Mouse (Mus musculus): Measurements from ENCODE around the gene Catsper4.
"Not testable (repeated sequence)": the region's sequence is repeated elsewhere in the genome, so short reads cannot be mapped to it uniquely, and the experiment has no call there.

Catsper4 gene

DNA sequence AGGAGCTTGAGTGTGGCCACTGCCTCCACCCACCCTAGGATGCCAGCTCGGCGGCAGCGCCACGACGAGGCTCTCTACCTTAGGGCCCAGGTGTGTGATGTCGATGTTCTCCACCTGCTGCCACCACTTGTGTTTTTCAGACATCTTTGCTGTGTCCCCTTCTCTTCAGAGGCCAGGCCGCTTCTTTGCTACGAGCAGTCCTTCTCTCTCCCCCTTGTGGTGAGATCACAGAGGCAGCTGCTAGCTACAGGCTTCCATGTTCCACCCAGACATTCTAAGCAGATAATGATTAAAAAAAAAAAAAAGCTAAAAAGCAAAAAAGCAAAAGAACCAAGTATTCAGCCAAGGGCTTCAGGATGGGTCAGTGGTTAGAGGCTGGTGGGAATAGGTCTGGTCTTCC is at the start of gene Catsper4:
Gene Catsper4 (minus strand): TSS at position 190 of the 400 bp plus-strand sequence.
- no peak for DNase-seq

DNA sequence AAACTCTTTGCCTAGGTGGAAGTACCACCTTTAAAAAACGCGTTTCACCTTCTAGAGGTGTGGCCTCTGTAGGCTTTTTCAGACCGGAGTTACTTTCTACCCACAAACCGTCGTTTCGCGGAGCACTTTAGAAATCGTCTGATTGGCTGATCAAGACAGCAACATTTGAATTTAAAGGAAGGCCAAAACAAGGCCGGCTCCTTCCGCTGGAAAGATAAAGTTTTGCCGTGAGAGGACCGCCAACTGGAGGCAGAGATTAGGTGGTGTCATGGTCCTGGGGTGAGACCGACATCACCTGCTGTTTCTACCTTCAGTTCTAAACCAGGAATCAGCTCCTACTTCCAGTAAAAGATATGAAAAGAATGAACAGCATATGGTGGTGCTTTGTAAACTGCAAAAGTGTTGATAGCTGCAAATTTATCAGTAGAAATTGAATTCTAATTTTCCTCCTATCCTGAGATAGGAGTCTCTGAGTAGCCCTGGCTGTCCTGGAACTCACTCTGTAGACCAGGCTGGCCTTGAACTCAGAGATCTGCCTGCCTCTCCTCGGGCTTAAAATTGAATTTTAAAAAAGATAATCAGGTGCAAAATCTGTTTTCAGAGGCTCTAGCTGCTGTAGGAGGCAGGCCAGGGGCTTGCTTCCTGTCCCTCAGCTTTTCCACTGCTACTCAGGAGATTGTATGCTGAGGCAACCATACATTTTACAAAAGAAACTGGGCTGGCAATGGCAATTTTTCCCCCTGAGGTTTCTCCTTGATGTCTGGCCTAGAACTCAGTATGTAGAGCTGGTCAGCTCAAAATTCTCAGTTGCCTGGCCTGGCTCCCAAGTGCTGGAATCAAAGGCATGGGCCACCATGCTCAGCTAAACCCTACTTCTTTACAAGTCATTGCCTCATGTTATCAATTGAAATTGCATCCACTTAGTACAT is 46.5 kb upstream of the Catsper4 start:
- DNase-seq = no peak

DNA sequence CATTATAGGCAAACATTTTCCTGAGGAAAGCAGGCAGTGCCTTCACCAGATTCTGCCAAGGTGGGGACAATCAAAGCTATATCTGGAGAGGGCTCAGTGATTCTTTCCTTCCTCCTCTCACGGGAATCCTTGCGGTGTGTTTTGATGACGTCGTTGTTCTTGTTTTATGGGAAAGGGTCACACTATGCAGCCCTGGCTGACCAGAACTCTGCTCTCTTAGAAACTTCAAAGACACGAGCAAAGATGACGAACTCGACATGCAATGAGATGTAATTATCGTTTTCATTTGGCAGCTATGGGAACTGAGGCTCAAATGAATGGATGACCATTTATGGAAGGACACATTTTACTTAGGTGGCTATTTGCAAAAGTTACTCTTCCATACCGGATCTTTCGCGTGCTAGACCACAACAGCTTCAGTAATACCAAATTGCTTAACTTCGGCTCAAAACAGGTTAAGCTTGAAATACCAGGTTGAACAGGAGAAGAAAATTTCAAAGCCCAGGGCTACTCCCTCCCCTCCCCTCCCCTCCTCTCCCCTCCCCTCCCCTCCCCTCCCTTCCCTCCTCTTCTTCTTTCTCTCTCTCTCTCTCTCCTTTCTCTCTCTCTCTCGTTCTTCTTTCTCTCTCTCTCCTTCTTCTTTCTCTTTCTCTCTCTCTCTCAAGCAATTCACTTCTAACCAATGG is 45.7 kb upstream of the Catsper4 start:
- DNase-seq = no peak

DNA sequence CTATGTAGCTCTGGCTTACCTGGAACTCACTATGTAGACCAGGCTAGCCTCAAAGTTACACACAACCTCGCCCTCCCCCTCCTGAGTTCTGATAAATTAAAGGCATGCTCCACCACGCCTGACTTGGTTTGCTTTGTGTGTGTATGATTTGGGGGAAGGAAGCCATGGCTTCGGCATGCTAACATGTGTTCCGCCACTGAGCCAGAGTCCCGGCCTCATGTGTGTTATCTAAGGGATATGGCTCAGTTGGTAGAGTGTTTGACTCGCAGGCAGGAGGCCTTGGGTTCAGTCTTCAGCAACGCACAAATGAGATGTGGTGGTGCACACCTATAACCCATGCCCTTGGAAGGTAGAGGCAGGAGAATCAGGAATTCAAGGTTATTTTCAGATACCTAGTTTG is 44.8 kb upstream of the Catsper4 start:
- no peak for DNase-seq

DNA sequence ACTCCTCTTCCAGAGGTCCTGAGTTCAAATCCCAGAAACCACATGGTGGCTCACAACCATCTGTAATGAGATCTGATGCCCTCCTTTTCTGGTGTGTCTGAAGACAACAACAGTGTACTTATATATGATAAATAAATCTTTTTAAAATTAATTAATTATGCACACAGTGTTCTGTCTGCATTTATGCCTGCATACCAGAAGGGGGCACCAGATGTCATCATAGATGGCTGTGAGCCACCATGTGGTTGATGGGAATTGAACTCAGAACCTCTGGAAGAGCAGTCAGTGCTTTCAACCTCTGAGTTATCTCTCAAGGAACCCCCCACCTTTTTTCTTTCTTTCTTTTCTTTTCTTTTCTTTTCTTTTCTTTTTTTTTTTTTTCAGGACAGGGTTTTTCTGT is 42.4 kb upstream of the Catsper4 start:
- DNase-seq = not testable (repeated sequence)

DNA sequence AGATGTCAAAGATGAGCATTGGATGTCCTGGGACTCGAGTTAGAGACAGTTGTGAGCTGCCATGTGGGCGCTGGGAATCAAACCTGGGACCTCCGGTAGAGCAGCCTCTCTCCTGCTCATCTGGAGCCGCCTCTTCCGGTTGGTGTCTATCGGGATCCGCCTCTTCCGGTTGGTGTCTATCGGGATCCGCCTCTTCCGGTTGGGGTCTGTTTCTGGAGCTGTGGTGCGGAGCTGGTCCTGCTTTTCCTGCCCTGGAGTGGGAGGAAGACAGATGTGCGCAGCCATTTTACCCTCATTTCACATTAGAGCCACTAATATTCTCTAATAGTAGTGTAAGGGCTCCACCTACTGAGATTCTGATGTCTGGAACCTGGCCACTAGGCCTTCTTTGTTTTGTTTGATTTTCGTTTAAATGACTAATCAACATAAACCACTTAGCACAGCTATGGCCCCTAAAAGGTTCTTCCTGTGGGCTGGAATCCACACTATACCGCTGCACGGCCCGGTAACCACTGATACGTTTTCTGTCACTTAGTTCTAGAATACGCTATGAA is 41.0 kb upstream of the Catsper4 start:
- no peak for DNase-seq

DNA sequence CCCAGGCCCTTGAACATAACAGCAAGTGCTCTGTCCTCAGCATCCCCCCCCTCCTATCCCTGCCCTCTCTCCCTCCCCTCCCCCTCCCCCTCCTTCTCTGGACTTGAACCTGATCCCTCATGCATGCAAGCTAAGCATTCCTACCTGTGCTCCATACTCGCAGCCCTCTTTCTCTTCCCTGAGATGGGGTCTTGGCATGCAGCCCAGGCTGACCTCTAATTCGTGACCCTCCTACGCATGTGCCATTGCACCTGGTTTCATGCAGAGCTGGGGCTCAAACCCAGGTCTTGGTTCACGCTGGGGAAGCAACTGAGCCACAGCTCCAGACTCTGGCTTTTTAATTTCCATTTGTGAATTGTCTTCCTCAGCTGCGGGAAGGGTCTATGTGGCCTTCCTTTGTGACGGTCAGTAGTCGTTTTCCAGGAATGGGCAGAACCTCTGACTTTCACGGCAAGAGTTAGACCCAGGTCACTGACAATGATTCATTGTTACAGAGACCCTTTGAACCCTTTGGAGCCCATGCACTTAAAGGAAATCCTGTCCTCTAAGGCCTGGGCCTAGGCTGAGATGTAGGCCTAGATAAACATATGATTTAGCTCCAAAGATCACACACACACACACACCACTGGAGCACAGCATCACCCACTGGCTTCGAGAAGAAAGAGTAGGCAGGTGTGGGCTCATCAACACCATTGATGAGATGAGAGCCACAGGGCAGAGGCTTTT is 38.8 kb upstream of the Catsper4 start:
- no peak for DNase-seq

DNA sequence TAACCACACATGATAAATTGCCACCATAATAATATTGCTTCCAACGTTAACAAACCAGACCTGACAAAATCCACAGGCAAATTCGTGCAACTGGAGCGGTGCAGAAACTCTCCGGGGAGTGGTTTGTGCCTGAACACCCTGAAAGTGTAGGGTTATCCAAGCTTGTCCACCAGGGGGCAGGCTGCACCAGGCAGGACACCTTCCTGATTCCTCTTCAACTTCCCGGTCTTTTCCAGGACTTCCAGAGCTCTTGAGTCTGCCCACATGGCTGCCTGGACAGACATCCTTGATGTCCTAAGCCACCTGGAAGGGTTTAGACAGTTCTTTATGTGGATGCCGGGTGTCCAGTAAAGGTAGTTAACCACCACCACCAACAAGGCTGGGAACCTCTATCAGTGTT is 36.0 kb upstream of the Catsper4 start:
- no peak for DNase-seq

DNA sequence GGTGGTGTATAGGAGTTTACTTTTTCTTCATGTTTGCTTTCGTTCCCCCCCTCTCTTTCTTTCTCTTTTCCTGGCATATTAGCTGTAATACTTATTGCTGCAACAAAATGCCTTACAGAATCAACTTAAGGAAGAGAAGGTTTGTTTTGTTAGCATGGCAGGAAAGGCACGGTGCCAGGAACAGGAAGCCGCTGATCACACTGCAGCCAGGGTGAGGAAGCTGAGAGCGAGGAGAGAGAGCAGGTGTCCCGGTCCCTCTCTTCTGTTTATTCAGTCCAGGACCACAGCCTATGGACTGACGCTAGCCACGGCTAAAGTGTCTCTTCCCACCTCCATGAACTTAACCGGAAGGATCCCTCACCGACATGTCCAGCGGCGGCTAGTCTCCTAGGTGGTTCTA is 31.2 kb upstream of the Catsper4 start:
- DNase-seq = no peak

DNA sequence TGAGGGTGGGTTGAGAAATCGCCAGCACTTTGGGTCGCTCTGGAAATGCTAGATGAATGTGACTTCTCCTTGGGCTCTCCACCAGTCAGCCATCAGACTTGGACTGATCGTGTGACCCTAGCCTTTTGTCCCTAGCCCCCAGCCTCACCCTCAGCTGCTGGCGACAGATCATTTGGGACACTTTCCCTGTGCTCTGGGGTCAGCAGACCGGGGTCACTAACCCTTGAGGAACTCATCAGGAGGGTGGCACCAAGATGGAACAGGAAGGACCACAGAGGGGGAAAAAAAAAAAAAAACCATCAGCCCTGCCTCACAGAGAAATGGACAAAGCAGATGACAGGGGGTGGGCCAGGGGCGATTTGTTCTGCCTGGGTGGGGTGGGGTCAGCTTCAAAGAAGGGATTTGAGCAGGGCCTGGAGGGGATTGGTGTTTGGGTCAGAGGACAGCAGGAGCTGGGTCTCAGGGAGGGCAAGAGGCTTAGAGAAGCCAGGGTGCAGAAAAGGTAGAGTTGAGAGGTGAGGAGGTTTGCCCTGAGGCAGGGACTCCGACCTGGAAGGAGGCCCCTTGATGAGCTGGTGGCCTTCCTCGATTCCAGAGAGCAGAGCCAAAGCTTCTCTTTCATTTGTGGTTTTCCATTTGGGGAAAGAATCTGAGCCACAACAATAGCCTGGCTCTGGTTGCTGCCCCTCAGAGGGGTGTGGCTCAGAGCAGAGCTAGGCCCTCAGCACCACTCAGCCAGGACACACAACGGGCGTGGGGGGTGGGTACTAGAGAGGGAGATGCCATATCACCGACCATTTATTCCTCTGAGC is 30.2 kb upstream of the Catsper4 start:
- DNase-seq = no peak

DNA sequence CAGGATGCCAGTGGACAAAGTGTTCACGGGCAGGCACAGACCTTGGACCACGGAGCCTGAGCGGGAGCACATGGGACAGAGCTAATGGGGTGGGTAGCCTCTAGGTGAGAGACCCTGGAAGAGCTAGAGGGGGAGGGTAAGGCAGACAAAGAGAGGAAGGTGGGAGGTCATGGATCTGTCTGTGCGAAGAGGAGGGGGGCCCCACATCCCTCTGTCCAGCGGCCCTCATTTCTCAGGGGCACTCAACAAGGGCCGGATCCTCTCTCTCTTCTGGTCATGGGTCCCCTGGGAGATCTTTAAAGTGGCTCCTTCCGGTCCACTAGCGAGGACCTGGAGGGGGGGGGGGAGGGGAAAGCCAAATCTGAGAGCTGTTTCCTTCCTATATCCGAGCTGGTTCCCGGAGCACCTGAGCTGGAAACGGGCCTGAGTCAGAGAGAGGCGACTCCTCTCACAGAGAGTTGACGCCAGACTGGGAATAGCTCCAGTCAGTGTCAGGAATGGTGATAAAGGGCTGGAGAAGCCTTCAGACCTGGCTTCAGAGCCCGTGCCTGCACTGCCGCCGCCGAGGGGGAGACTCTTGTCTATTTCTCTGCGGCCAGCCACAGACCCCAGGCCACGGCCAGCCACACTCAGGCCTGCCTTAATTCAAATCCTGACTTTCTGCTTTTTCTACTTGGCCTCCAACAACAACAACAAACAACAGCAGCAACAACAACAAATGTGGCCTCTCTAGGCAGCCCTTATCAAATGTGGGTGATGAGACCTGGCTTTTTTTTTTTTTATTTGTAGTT is 29.4 kb upstream of the Catsper4 start:
- no peak for DNase-seq

DNA sequence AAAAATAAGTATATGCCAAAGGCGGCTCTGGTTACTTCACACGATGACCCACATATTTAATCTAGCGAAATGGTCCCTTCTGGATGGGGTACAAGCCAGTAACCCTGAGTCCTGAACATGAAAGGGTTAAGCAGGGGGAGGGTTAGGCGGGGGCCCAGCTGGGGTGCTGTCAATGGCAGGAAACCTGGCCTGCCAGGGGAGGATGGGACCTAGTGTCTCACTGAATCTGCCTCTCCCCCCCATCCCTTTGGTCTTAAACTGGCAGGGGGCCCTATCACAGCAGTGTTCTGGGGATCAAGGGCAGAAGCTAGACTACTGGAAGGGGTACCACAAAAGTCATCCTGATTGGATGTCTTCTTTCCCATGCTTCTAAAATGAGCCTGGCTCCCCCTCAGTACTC is 28.7 kb upstream of the Catsper4 start:
- no peak for DNase-seq

DNA sequence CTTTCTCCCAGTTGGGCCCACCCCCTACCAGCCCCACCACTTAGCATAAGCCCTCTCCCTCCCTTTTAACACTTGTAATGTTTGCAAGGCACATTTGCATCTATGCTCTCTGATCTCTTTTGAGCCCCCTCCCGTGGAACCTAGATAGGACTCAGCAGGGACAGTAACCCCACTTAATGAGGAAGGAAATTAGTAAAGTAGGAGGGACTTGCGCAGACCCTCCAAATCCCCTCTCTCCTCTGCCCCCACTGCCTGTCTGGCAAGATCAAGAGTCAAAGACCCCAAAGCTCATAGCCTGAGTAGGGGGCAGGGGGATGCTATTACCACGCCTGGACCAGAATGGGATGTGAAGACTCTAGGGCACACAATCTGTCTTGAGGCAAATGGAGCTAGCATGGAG is 27.7 kb upstream of the Catsper4 start:
- no peak for DNase-seq

DNA sequence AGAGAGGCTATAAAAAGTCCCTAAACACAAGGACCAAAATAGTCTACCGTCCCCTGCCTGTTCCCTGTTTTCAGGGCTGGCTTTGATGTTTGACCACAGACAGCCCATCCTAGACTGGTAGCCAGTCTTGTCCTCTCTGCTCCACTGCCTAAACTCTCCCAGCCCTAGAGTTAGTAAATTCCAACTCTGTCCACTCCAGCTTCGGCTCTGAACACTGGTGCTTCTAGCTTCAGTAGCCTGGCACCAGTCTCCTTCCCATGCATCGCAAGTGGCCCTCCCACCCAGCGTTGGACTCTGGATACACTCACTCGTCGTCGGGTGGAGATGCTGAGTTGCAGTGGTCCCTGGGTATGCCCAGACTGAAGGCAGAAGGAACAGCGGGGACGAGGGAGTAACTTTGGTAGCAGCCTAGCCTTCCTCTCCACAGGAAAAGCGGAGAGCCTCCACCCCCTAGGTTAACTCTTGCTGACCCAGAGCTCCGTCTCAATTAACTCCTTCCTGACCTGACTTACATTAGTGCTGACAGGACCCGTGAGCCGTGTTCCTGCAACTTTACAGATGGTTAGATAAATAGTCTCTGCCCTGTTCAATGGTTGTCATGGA is 26.6 kb upstream of the Catsper4 start, which contains the start of gene Grrp1:
Gene Grrp1 (minus strand): TSS at position 385 of the 603 bp plus-strand sequence.
- no peak for DNase-seq

DNA sequence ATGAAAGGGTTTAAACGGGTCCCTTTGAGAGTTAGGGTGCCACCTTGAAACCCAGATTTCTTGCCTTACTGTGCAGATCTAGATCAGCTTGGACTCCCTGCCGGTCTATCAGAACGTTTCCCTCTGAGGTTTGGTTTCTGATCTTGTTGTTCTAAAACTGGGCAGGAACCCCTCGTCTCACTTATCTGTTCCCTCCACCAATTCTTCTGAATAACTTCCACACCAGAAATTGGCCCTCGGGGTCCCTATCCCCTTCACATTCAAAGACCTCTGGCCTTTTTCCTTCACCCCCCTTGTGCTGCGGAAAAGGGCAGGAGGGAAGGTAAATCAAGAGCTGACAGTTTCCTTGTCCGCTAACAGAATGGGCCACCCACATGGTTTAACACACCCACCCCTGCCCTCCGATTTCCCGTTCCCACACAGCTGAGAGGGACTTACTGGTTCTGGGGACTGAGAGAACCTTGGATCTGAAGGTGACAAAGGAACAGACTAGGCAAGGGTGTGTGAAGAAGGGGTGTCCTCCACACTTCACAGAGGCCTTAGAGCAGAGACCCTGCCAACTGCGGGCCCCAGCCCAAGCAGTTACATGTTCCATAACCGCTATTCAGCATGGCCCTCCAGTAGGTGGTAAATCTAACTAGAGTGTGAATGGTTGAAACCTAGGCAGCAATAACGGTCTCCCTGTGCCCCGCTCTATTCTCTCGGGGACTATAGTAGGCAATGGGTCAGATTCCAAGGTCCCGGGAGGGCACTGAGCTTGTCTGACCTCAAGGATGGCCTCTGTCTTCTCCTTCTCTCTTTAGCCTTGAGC is 25.9 kb upstream of the Catsper4 start:
- DNase-seq = no peak

DNA sequence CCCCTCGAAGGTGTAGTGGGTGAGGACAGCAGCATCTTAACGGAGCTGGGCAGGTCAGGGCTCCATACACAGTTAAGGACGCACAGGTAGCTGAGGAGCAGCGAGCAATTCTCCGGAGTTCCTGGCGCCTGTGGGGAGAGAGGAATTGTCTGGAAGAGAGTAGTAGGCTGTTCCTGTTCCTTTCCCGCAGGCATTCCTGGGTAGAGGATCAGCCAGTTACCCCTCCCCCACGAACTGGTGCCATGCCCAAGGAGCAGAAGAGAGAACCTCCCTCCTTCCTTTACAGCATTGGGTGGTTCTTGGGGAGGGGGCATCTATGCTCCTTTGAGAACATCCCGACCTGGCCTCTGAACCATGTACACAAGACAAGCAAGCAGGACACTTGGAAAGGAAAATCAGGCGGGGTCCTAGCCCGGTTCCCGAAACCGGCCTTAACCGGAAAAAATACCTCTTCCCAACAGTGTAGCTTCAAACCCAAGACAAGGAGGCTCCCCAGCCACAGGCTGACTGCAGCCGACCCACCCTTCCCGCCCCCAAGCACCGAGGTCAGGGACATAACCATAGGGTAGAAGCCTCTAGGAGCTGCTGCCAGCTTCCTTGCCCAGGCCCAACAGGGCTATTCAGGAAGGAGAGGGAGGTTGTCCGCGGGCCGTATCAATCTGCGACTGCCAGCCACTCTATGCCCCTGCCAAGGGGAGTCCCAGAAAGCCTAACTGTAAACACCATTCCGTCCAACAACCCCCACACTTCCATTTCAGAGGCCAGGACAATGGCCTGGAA is 25.1 kb upstream of the Catsper4 start:
- DNase-seq = no peak

DNA sequence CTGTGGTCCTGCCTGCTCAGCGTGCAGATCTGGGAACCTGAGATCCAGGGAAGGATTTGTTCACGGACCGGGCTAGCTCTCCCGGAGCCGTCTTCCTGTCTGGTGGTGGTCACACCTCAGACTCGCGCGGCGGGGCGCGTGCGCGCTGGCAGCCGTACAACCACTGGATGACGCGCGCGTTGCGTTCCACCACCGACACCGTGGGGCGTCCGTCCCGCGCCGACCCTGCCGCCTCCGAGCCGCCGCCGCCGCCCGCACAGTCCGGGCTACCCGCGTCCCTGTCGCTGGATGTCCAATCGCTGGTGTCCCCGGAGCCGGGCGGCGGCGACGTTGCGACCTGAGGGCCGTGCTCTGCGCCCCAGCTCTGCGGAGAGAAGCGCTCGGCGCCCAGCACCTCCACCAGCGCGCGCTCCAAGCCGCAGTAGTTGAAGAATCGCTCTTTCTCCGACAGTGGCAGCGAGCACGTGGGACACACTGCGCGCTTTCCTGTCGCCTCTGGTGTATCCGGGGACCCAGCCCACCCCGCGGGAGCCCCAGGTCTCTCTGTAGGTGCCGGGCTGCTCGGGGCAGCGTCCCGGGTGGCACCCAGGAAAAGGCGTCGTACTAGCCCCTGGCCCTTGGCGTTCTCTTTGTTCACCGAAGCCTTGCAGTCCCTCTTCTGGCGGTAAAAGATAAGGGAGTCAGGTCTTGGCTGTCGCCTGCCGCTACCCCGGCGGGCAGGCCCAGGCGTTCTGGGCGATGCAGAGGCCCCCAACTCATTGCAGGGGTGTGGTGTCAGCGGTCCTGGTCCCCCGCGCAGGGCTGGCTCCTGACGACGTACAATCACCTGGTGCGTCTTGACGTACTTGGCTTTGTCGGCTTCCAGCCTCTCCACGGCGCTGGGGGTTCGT is 24.3 kb upstream of the Catsper4 start:
- DNase-seq = no peak

DNA sequence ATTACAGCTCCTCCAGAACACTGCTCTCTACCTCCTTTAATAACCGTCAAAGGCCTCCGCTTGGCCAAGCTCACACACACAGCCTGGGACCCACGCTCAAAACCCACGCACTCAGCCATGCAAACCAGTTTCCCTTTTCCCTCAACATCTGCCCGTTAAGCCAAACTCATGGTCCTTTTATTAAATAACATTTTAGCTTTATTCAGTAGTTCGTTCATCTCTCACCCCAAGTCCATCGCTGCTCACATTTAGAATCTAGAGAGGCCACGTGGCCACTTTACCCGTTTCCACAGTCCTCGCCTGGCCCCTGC is 23.7 kb upstream of the Catsper4 start:
- no peak for DNase-seq
